Mouse (Mus musculus) retina, adult 2 months (tissue): ENCODE data around the gene Nrp2.

ENCODE experiments used
- DNase-seq: peaks from one replicate; pipeline ENCODE4 v3.0.0-alpha.2; 2012; ENCODE audit warnings: low read depth, low spot score

Gene Nrp2

GRCm38 (mm10) chr1:62703158-62704116 lies at the start of gene Nrp2:
Nrp2 (plus strand) TSS chr1:62703285.
- peak; percentile 48 for DNase-seq

- no peak for DNase-seq
These were observed 48.6 kb upstream of the Nrp2 start for GRCm38 (mm10) chr1:62654436-62654835.

- DNase-seq, result no peak
These were observed 38.0 kb upstream of the Nrp2 start for GRCm38 (mm10) chr1:62664960-62665645.

DNA sequence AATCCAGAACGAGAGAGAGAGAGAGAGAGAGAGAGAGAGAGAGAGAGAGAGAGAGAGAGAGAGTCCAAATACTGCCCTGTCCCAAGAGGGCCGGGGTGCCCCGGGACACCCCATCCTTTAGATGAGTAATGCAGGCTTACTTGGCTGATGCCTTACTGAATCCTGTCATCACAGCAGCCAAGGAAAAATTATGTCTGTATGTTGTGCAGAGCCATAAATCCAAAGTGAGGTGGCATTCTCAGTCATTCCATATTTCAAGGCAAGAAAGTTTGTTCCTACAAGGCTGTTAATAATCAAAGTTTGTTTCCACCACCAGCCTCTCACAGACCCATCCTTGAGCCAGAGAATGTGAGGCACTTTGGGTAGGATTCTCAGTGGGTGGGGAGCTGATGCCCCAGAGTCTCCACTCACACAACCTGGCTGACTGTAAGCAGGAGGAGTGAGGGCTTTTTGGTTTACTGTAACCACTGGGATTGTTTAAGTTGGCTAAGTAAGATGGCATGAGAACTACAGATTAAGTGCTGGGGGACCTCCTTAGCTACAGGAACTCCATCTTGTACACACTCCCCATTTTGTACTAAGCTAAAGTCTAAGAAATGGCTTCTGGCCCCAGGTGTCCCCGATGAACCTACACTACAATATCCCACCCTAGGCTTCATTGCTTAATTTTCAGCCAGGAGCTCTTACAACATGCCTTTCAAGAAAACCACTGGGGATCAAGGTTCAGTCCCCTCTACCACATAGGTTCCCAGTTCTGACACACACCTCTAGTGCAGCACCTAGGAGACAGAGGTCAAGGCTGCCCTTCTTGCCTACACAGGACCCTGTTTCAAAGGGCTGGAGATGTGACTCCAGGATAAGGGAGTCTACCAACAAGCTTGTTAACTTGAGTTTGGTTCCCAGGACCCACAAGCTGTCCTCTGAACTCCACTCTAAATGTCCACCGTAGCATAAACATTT lies 37.0 kb upstream of the Nrp2 start:
- no peak for DNase-seq

- no peak for DNase-seq
These were observed 36.3 kb upstream of the Nrp2 start for GRCm38 (mm10) chr1:62666780-62667179.

GRCm38 (mm10) chr1:62678611-62679344 lies 24.3 kb upstream of the Nrp2 start:
- no peak for DNase-seq

DNA sequence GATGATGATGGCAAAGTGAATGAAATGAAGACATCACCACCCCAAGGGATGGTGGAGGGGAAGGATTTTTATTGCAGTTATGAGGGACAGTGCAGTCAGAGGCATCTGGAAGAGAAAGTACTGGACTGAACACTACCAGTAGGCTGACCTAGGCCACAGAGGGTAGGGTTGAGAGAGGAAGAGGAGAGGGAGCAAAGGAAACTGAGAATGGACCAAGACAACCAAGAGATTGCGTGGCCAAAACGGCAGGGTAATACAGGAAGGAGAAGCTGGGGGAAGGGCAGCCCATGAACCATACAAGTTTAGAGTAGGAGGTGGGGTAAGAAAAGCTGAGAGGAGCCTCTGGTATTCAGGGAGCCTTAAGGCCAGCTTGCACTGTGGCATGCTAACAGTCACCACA lies 23.6 kb upstream of the Nrp2 start:
- DNase-seq, result no peak

GRCm38 (mm10) chr1:62682456-62683385 lies 20.4 kb upstream of the Nrp2 start:
- no peak for DNase-seq

GRCm38 (mm10) chr1:62683498-62683897 lies 19.6 kb upstream of the Nrp2 start:
- DNase-seq, result no peak

GRCm38 (mm10) chr1:62687511-62687910 lies 15.6 kb upstream of the Nrp2 start:
- DNase-seq, result no peak

GRCm38 (mm10) chr1:62691175-62691574 lies 11.9 kb upstream of the Nrp2 start:
- no peak for DNase-seq

DNA sequence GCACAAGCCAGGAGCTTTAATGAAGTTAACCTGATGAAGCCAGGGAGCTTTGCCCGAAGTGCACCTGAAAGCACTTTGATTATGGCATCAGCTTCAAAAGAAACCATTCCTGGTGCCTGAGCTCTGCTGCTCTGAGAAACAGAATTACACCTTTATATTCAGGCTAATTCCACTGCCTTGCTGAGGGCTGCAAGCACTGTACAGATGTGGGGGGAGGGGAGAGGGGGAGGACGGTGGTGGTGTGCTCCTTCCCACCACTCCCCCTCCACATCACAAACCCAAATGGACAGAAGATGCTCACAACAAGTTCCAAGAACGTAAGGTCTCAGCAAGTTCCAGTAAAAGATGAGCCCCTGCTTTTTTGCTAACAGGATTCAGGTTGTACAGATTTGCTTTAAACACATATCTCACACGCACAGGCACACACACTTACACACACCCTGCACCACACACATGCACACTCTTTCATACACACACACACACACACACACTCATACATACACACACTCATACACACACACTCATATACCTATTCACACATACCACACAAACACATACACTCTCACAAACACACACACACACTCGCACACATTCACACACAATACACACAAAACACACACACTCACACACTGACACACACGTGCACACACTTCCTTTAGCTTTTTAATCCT lies 6.6 kb upstream of the Nrp2 start:
- DNase-seq, result no peak

GRCm38 (mm10) chr1:62696983-62697341 lies 6.1 kb upstream of the Nrp2 start:
- no peak for DNase-seq

GRCm38 (mm10) chr1:62697353-62697752 lies 5.7 kb upstream of the Nrp2 start:
- no peak for DNase-seq

- no peak for DNase-seq
These were observed 3.3 kb upstream of the Nrp2 start for GRCm38 (mm10) chr1:62699801-62700200.

DNA sequence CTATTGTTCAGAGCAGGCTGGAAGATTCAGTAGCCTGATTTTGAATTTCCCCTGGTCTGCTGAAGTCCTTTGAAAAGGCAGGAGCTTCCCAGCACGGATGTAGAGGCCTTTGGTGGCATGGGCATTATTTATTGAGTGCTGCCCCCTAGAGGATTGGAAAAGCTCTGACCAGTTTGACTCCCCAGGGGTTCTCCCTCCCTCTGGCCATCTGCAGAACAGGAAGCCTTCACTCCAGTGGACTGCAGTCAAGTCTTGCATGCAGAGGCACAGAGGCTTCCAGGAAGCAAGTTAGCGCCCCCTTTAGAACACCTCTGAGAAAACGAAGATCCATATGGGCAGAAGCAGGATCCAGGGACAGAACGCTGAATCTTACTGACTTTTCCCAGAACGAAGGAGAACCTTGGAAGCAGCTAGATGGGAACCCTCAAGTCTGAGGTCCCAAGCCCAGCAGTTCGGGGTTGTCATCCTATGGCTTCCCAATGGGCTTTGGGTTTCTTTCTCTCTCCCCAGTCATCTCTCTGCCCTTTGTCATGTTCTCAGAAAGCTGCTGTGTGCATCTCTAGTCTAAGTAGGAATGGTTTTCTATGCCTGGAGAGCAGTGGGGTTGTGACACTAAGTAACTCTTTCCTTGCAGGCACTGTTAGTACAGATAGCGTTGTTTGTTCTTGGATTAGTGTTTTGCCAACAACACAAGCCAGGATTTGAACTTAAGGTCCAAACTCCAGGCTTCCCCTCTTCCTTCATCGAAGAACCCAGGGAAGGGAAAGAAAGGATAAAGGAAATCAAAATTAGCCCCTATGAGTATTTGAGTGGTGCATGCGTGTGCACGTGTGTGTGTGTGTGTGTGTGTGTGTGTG lies 1.8 kb upstream of the Nrp2 start:
- DNase-seq, result peak; percentile 42

GRCm38 (mm10) chr1:62702743-62703142 lies 342 bp upstream of the Nrp2 start:
- no peak for DNase-seq

- no peak for DNase-seq
These were observed 1.2 kb downstream of the Nrp2 start for GRCm38 (mm10) chr1:62704117-62704888.
